12 mouse cellular contexts compared by ENCODE assay signal in the genomic region with DNA sequence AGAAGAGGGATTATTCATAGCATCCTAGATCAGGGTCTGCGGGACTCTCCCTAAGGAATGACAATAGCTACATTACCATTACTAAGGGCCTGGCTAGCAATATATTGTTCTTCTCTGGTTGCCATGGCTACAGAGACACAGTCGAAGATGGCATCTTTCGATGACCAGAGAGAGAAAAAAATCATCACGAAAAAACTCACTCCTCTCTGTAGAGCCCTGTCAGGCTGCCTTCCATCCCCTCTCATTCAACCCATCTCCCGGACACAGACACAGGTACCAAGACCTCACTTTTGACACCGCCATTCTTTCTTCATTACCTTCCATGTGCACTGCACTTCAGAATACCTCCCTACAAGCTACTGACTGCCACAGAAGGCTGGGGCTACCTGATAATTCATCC. TPM values are rescaled to one million over a fixed set of nuclear protein-coding genes. Genes with fewer than 3 reads are reported as not detected.
A peak's percentile ranks its signal among the peaks of the same experiment; 100 is the strongest.
DNase-seq lines count a peak whose midpoint lies in the region; ATAC-seq lines count a peak whose summit lies in the region.
"Had no signal": no experiment of that assay in that cellular context is flagged by ENCODE, and none has a peak within 500 bp of the region (broad histone marks: within the 10 kb centered on the region; RNA-seq: fewer than 3 reads in every experiment).

No protein-coding gene starts in this region.

- no peak overlapping the region for H3K4me2 ChIP-seq in hindbrain, embryonic 11.5 days (replicated peaks; ENCODE audit: low read depth, low read length)
- no peak overlapping the region for H3K4me2 ChIP-seq in forebrain, embryonic 13.5 days
- no peak overlapping the region for H3K4me2 ChIP-seq in hindbrain, embryonic 16.5 days (ENCODE audit: low read length)
- no peak overlapping the region for H3K4me2 ChIP-seq in neural tube, embryonic 13.5 days
- H3K4me2 ChIP-seq: heart, embryonic 15.5 days had no signal

- WGBS in hindbrain, embryonic 11.5 days, result 33% methylated on average over 6 of the region's 6 CpGs
- WGBS in hindbrain, embryonic 10.5 days, result 32% methylated on average over 6 of the region's 6 CpGs
- WGBS in forebrain, embryonic 13.5 days, result 26% methylated on average over 6 of the region's 6 CpGs
- 32% methylated on average over 6 of the region's 6 CpGs for WGBS in hindbrain, embryonic 16.5 days
- WGBS in neural tube, embryonic 13.5 days, result 24% methylated on average over 6 of the region's 6 CpGs

- no peak overlapping the region for H3K9ac ChIP-seq in hindbrain, embryonic 11.5 days (ENCODE audit: low read depth, low read length)
- H3K9ac ChIP-seq in forebrain, embryonic 13.5 days, result no peak overlapping the region
- H3K9ac ChIP-seq in hindbrain, embryonic 16.5 days (ENCODE audit: low read depth, low read length), result no peak overlapping the region
- no peak overlapping the region for H3K9ac ChIP-seq in neural tube, embryonic 13.5 days
- H3K9ac ChIP-seq: heart, embryonic 15.5 days had no signal

- H3K27ac ChIP-seq in hindbrain, embryonic 11.5 days (ENCODE audit: low read depth, low read length), result no peak overlapping the region
- no peak overlapping the region for H3K27ac ChIP-seq in hindbrain, embryonic 10.5 days
- peak overlapping the region; percentile 40; the same call in 1 of the 2 replicates for H3K27ac ChIP-seq in forebrain, embryonic 13.5 days
- H3K27ac ChIP-seq in hindbrain, embryonic 16.5 days (ENCODE audit: low read depth, low read length), result 0 out of 2 replicates have a peak overlapping the region, but pooled peaks have one; percentile 17
- H3K27ac ChIP-seq in neural tube, embryonic 13.5 days (replicated peaks), result no peak overlapping the region
- H3K27ac ChIP-seq: heart, embryonic 15.5 days had no signal

- H3K9me3 ChIP-seq in hindbrain, embryonic 11.5 days (ENCODE audit: control insufficient read depth, low read length), result no peaks in the 10 kb centered on the region
- H3K9me3 ChIP-seq in hindbrain, embryonic 10.5 days, result no peaks in the 10 kb centered on the region
- H3K9me3 ChIP-seq in forebrain, embryonic 13.5 days (replicated peaks), result no peaks in the 10 kb centered on the region
- no peaks in the 10 kb centered on the region for H3K9me3 ChIP-seq in hindbrain, embryonic 16.5 days (ENCODE audit: control insufficient read depth, low read length)
- no peaks in the 10 kb centered on the region for H3K9me3 ChIP-seq in neural tube, embryonic 13.5 days
- H3K9me3 ChIP-seq: G1E; heart, embryonic 15.5 days had no signal

- no peak overlapping the region for H3K4me3 ChIP-seq in hindbrain, embryonic 11.5 days (ENCODE audit: low read depth, low read length)
- H3K4me3 ChIP-seq in hindbrain, embryonic 10.5 days, result no peak overlapping the region
- H3K4me3 ChIP-seq in forebrain, embryonic 13.5 days, result no peak overlapping the region
- no peak overlapping the region for H3K4me3 ChIP-seq in hindbrain, embryonic 16.5 days (ENCODE audit: low read length)
- no peak overlapping the region for H3K4me3 ChIP-seq in neural tube, embryonic 13.5 days
- H3K4me3 ChIP-seq: heart, embryonic 15.5 days had no signal

- peak; percentile 61; the same call in 1 of the 2 replicates for ATAC-seq in hindbrain, embryonic 11.5 days (ENCODE audit: low FRiP score)
- peak; percentile 48 for ATAC-seq in forebrain, embryonic 13.5 days
- ATAC-seq in hindbrain, embryonic 16.5 days, result peak; percentile 67
- peak; percentile 66 for ATAC-seq in neural tube, embryonic 13.5 days (ENCODE audit: low read depth)

- peak; percentile 13 for DNase-seq in hindbrain, embryonic 11.5 days (ENCODE audit: low spot score)
- no peak for DNase-seq in hindbrain, embryonic 10.5 days (ENCODE audit: low spot score)
- DNase-seq in kidney, postnatal 25 days, result no peak
- DNase-seq in B cell, adult 2 months, result no peak
- DNase-seq in embryo, embryonic 10.5 days (ENCODE audit: low spot score), result no peak
- DNase-seq: heart, adult 11 months; thymus, postnatal 36 days had no signal

- H3K4me1 ChIP-seq in hindbrain, embryonic 11.5 days (replicated peaks; ENCODE audit: control insufficient read depth, insufficient read depth, low read length), result no peaks in the 10 kb centered on the region
- 0 out of 2 replicates have a peak, but pooled peaks cover 6% of the 10 kb centered on the region for H3K4me1 ChIP-seq in hindbrain, embryonic 10.5 days (replicated peaks)
- H3K4me1 ChIP-seq in forebrain, embryonic 13.5 days, result 0 out of 2 replicates have a peak, but pooled peaks cover 6% of the 10 kb centered on the region
- peaks cover 2% of the 10 kb centered on the region; the same call in 1 of the 2 replicates for H3K4me1 ChIP-seq in hindbrain, embryonic 16.5 days (ENCODE audit: control insufficient read depth, insufficient read depth, low read depth, low read length)
- peaks cover 9% of the 10 kb centered on the region for H3K4me1 ChIP-seq in neural tube, embryonic 13.5 days (replicated peaks)
- H3K4me1 ChIP-seq: heart, embryonic 15.5 days had no signal

- H3K36me3 ChIP-seq in hindbrain, embryonic 11.5 days (ENCODE audit: control insufficient read depth, insufficient read depth, low read length), result no peaks in the 10 kb centered on the region
- H3K36me3 ChIP-seq in hindbrain, embryonic 10.5 days, result no peaks in the 10 kb centered on the region
- H3K36me3 ChIP-seq in forebrain, embryonic 13.5 days (ENCODE audit: poor library complexity, severe bottlenecking), result no peaks in the 10 kb centered on the region
- H3K36me3 ChIP-seq in hindbrain, embryonic 16.5 days (ENCODE audit: control insufficient read depth, insufficient read depth, low read length), result no peaks in the 10 kb centered on the region
- no peaks in the 10 kb centered on the region for H3K36me3 ChIP-seq in neural tube, embryonic 13.5 days
- H3K36me3 ChIP-seq: G1E; heart, embryonic 15.5 days had no signal

- 0 out of 2 replicates have a peak, but pooled peaks cover 2% of the 10 kb centered on the region for H3K27me3 ChIP-seq in hindbrain, embryonic 11.5 days (ENCODE audit: control insufficient read depth, insufficient read depth, low read length)
- no peaks in the 10 kb centered on the region for H3K27me3 ChIP-seq in hindbrain, embryonic 10.5 days (ENCODE audit: insufficient read depth, poor library complexity, severe bottlenecking)
- no peaks in the 10 kb centered on the region for H3K27me3 ChIP-seq in forebrain, embryonic 13.5 days
- H3K27me3 ChIP-seq in hindbrain, embryonic 16.5 days (replicated peaks; ENCODE audit: control insufficient read depth, insufficient read depth, low read length), result no peaks in the 10 kb centered on the region
- H3K27me3 ChIP-seq in neural tube, embryonic 13.5 days, result no peaks in the 10 kb centered on the region
- H3K27me3 ChIP-seq: heart, embryonic 15.5 days had no signal

RNA-seq across cellular contexts. Expression of a gene that starts 30.5 kb away (rescaled TPM):
- 125 and 140 TPM in 2 replicates for polyA plus RNA-seq in hindbrain, embryonic 11.5 days (2014; fragmentation: Nextera tagmentation; extraction: Ambion mirVana)
- polyA plus RNA-seq in hindbrain, embryonic 10.5 days (2016; fragmentation: Nextera tagmentation; extraction: Ambion mirVana), result 89.6 and 92.7 TPM in 2 replicates
- 150 and 176 TPM in 2 replicates for polyA plus RNA-seq in forebrain, embryonic 13.5 days (2015; fragmentation: Nextera tagmentation; extraction: Ambion mirVana)
- polyA plus RNA-seq in hindbrain, embryonic 16.5 days (2015; fragmentation: Nextera tagmentation; extraction: Ambion mirVana), result 271 and 305 TPM in 2 replicates
- 222 and 228 TPM in 2 replicates for polyA plus RNA-seq in neural tube, embryonic 13.5 days (2015; fragmentation: Nextera tagmentation; extraction: Ambion mirVana)

Comparison
In these comparisons a context has a peak if more than half of its experiments do, and no peak if none do; other contexts are left out.
1. H3K27ac ChIP-seq: peak in forebrain, embryonic 13.5 days (single experiment) and hindbrain, embryonic 16.5 days (single experiment); none in hindbrain, embryonic 11.5 days (single experiment), hindbrain, embryonic 10.5 days (single experiment) and neural tube, embryonic 13.5 days (single experiment).
2. Peak in every context shown above with its lines, with median percentiles within 50 percentile points of each other: ATAC-seq.